Mouse (Mus musculus) lung, embryonic 14.5 days (tissue): ENCODE results near the gene Dhx35. TPM values are rescaled to one million over a fixed set of nuclear protein-coding genes. Genes with fewer than 3 reads are reported as not detected.

Experiments used
- ATAC-seq: fragments of 200-750 bp; cut with Nextera tagmentation; 2 replicates; pipeline ENCODE4 v1.8.0; 2017; ENCODE audit warnings: mild to moderate bottlenecking, moderate TSS enrichment, moderate library complexity; ENCODE audit not compliant: insufficient read depth
- DNase-seq: peaks from one replicate; pipeline ENCODE4 v3.0.0-alpha.2; 2015
- H3K27ac ChIP-seq: fragments of 300-500 bp; sonication (generic); 2 replicates; pipeline ENCODE4 v1.5.1; 2014; ENCODE audit warnings: low read depth, mild to moderate bottlenecking, moderate library complexity
- H3K27me3 ChIP-seq: fragments of 300-500 bp; sonication (generic); 2 replicates; pipeline ENCODE4 v1.6.1; 2014; ENCODE audit warnings: low read length, control low read depth; ENCODE audit not compliant: insufficient read depth
- H3K36me3 ChIP-seq: fragments of 300-500 bp; sonication (generic); 2 replicates; pipeline ENCODE4 v1.6.1; 2014; ENCODE audit warnings: control low read depth; ENCODE audit not compliant: insufficient read depth
- H3K4me1 ChIP-seq: fragments of 300-500 bp; sonication (generic); 2 replicates; pipeline ENCODE4 v1.6.1; 2014; ENCODE audit warnings: antibody characterized with exemption, control low read depth; ENCODE audit not compliant: insufficient read depth
- H3K4me2 ChIP-seq: fragments of 300-500 bp; sonication (generic); 2 replicates; pipeline ENCODE4 v1.6.1; 2014; ENCODE audit warnings: mild to moderate bottlenecking
- H3K4me3 ChIP-seq: fragments of 300-500 bp; sonication (generic); 2 replicates; pipeline ENCODE4 v1.5.1; 2014; ENCODE audit warnings: low read depth, low read length
- H3K9ac ChIP-seq: fragments of 300-500 bp; sonication (generic); 2 replicates; pipeline ENCODE4 v1.6.1; 2014
- H3K9me3 ChIP-seq: fragments of 300-500 bp; sonication (generic); 2 replicates; pipeline ENCODE4 v1.6.1; 2016; ENCODE audit warnings: low read depth, low read length, control low read depth
- CTCF ChIP-seq: IDR thresholded peaks from 2 replicates; pipeline ENCODE4 v1.5.1; 2016; ENCODE audit warnings: antibody characterized with exemption, low read depth
- WGBS: fragments of 180-500 bp; shearing (Covaris S2); extraction: QIAGEN DNeasy Blood & Tissue Kit; methylation state at CpG from one replicate; pipeline ENCODE4 v1.1.7; 2014; 5-methylcytosine and 5-hydroxymethylcytosine counted together
- polyA plus RNA-seq: library from polyadenylated mRNA; unstranded; fragments of >200 nt; fragmentation: Nextera tagmentation; extraction: Ambion mirVana; gene quantifications from 2 replicates; pipeline ENCODE4 v1.2.1, GENCODE M21; 2014

The Dhx35 gene
- 17.0 and 17.1 TPM in 2 replicates for polyA plus RNA-seq

GRCm38 (mm10) chr2:158794494-158795004 is at the start of gene Dhx35:
Dhx35 (plus strand) TSS chr2:158794807.
- Histone ChIP-seq H3K36me3 (no peaks in the 10 kb centered on the region), H3K27ac (peak within 1 kb of the TSS; percentile 64; the same call in 1 of the 2 replicates), H3K9ac (peak within 1 kb of the TSS; percentile 76), H3K4me2 (peak within 1 kb of the TSS; percentile 85), H3K4me3 (peak within 1 kb of the TSS; percentile 85), H3K4me1 (peaks cover 3% of the 10 kb centered on the region; the same call in 1 of the 2 replicates), H3K27me3 (no peaks in the 10 kb centered on the region), H3K9me3 (no peaks in the 10 kb centered on the region)
- DNase-seq: peak; percentile 96
- no peak for TF ChIP-seq CTCF
- under 1% methylated on average over 33 of the region's 33 CpGs for WGBS
- peak; percentile 99 for ATAC-seq

DNA sequence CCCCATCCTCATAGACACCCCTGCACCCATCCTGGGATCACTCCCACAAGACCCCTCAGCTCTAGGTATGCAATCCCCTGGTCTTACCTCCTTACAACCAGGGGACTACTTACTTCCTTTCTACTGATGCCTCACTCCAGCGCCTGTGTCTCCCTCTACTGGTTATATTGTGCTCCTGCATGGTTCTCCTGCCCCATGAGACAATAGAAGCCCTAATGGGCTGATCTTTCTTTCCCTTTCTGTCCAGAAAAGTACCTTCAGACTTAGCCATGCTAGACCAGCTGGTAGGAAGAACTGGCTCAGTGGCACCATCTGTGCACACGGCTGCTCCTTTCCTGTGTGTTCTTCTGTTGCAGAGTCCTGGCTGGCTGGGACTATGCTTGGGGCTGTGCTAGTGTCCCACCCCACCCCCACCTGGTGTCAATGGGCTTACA is 49.5 kb upstream of the Dhx35 start:
- no peaks in the 10 kb centered on the region for H3K27me3 ChIP-seq
- no peaks in the 10 kb centered on the region for H3K4me1 ChIP-seq
- no peak overlapping the region for H3K27ac ChIP-seq
- 0 out of 2 replicates have a peak, but pooled peaks have one; percentile 36 for ATAC-seq
- TF ChIP-seq CTCF: peak; percentile 87
- H3K36me3 ChIP-seq: no peaks in the 10 kb centered on the region
- no peaks in the 10 kb centered on the region for H3K9me3 ChIP-seq
- H3K9ac ChIP-seq: no peak overlapping the region
- no peak overlapping the region for H3K4me3 ChIP-seq
- H3K4me2 ChIP-seq: no peak overlapping the region
- 7% methylated on average over 2 of the region's 2 CpGs for WGBS
- DNase-seq: peak; percentile 80

DNA sequence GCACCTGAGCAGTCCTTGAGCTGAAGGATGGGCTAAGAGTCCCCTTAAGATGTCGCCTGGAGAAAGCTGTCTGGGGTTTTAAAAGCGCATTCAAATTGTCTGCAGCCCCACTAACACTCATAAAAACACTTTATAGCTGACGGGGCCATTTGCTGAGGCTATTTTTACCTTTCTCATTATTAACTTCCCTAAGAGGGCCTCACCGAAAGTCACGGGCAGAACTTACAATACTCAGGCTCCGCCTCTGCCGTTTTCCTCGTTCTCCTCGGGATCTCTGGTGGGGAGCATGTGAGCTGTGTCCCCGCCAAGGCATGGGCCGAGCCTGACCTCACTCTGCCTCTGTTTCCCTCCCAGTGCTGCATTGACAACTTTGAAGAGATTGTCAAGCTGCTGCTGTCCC is 48.4 kb upstream of the Dhx35 start:
- Histone ChIP-seq H3K4me1 (no peaks in the 10 kb centered on the region), H3K4me2 (no peak overlapping the region), H3K4me3 (no peak overlapping the region), H3K9me3 (no peaks in the 10 kb centered on the region), H3K27ac (no peak overlapping the region), H3K36me3 (no peaks in the 10 kb centered on the region), H3K27me3 (no peaks in the 10 kb centered on the region), H3K9ac (no peak overlapping the region)
- DNase-seq: no peak
- WGBS: 54% methylated on average over 11 of the region's 11 CpGs
- TF ChIP-seq CTCF: no peak
- no peak for ATAC-seq

GRCm38 (mm10) chr2:158749366-158749765 is 45.2 kb upstream of the Dhx35 start:
- 86% methylated on average over 9 of the region's 9 CpGs for WGBS
- no peak for DNase-seq

DNA sequence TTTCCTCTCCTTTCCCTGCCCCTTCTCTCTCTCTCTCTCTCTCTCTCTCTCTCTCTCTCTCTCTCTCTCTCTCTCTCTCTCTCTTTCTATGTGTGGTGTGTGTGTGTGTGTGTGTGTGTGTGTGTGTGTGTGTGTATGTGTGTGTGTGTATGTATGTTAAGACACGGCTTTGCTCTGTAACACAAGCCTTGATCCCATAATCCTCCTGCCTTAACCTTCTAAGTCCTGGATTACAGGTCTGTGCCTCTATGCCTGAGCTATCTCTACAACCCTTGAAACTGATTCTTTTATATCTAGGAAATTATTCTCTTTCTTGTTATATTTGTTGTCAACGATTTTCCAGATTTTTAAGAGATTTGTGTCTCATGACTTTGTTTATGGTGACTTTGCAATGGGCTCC is 34.4 kb upstream of the Dhx35 start:
- no peak overlapping the region for H3K4me3 ChIP-seq
- H3K4me2 ChIP-seq: no peak overlapping the region
- WGBS: 56% methylated on average over 2 of the region's 2 CpGs
- DNase-seq (no peak), ATAC-seq (no peak)
- no peak for TF ChIP-seq CTCF
- no peaks in the 10 kb centered on the region for H3K36me3 ChIP-seq
- H3K9ac ChIP-seq: no peak overlapping the region
- no peaks in the 10 kb centered on the region for H3K27me3 ChIP-seq
- no peaks in the 10 kb centered on the region for H3K9me3 ChIP-seq
- H3K4me1 ChIP-seq: no peaks in the 10 kb centered on the region
- H3K27ac ChIP-seq: no peak overlapping the region

More at GRCm38 (mm10) chr2:158749366-158749765, 45.2 kb upstream of the Dhx35 start:
- no peaks in the 10 kb centered on the region for H3K36me3 ChIP-seq
- H3K27ac ChIP-seq: no peak overlapping the region
- TF ChIP-seq CTCF: no peak
- H3K4me3 ChIP-seq: no peak overlapping the region
- ATAC-seq: no peak
- H3K4me2 ChIP-seq: no peak overlapping the region
- no peak overlapping the region for H3K9ac ChIP-seq
- H3K4me1 ChIP-seq: no peaks in the 10 kb centered on the region
- no peaks in the 10 kb centered on the region for H3K27me3 ChIP-seq
- H3K9me3 ChIP-seq: no peaks in the 10 kb centered on the region

DNA sequence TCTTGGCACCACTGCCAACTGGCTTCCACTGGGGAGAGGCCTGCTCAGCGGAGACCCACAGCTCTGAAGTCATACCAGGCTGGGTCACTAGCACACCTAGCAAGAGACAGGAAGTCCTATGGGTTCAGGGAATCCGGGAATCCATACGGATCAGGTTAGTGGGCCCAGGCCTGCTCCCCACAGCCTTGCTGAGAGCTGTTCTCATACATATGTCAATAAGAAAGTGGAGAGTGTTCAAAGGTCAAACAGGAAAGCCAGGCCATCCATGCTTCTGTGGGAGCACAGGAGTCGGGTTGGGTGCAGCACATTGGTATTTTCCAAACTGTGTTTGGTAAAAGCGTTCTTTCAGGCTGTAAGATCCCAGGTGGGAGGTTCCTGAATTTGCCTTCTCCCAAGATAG is 32.3 kb upstream of the Dhx35 start:
- TF ChIP-seq CTCF: no peak
- H3K27me3 ChIP-seq: no peaks in the 10 kb centered on the region
- H3K36me3 ChIP-seq: no peaks in the 10 kb centered on the region
- no peak overlapping the region for H3K4me3 ChIP-seq
- DNase-seq (no peak), ATAC-seq (no peak)
- no peaks in the 10 kb centered on the region for H3K4me1 ChIP-seq
- WGBS: 78% methylated on average over 5 of the region's 5 CpGs
- no peak overlapping the region for H3K4me2 ChIP-seq
- no peak overlapping the region for H3K27ac ChIP-seq
- no peak overlapping the region for H3K9ac ChIP-seq
- no peaks in the 10 kb centered on the region for H3K9me3 ChIP-seq

DNA sequence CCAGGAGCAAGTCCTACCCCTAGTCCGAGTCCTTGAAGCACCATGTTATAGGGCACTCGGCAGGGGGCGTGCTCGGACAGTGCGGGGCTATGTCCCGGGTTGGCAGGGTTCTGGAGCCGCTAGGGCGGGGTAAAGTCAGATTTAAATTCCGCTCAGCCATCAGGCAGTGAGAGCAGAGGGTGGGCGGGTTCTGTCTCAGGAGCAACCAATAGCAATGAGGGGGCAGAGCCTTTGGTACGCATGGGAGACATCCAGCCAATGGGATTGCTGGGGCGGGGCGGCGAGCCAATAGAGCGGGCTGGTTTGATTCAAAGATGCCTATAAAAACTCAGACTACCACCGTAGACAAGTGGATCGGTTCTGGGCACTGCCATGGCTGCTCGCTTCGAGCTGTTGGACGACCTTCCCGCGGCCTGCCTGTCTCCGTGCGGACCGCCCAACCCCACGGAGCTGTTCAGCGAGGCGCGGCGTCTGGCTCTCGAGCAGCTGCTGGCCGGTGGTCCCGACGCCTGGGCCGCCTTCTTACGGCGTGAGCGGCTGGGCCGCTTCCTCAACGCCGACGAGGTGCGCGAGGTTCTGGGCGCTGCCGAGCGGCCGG is 26.8 kb upstream of the Dhx35 start, which contains the start of gene Fam83d:
Gene Fam83d, plus strand, starts transcription at position 352 of the 598 bp plus-strand sequence.
- peaks cover 24% of the 10 kb centered on the region for H3K4me1 ChIP-seq
- peak within 1 kb of the TSS; percentile 86 for H3K27ac ChIP-seq
- H3K36me3 ChIP-seq: 0 out of 2 replicates have a peak, but pooled peaks cover 4% of the 10 kb centered on the region
- peak; percentile 87 for TF ChIP-seq CTCF
- no peaks in the 10 kb centered on the region for H3K9me3 ChIP-seq
- DNase-seq (peak; percentile 98), ATAC-seq (peak; percentile 98)
- peak within 1 kb of the TSS; percentile 76 for H3K9ac ChIP-seq
- WGBS: under 1% methylated on average over 48 of the region's 48 CpGs
- H3K4me3 ChIP-seq: peak within 1 kb of the TSS; percentile 83
- H3K4me2 ChIP-seq: peak within 1 kb of the TSS; percentile 85
- H3K27me3 ChIP-seq: no peaks in the 10 kb centered on the region
